Mouse (Mus musculus): Measurements from ENCODE around the gene Dhx37.
A peak's percentile ranks its signal among the peaks of the same experiment; 100 is the strongest.
"Not testable (repeated sequence)": the region's sequence is repeated elsewhere in the genome, so short reads cannot be mapped to it uniquely, and the experiment has no call there.

Dhx37 gene

DNA sequence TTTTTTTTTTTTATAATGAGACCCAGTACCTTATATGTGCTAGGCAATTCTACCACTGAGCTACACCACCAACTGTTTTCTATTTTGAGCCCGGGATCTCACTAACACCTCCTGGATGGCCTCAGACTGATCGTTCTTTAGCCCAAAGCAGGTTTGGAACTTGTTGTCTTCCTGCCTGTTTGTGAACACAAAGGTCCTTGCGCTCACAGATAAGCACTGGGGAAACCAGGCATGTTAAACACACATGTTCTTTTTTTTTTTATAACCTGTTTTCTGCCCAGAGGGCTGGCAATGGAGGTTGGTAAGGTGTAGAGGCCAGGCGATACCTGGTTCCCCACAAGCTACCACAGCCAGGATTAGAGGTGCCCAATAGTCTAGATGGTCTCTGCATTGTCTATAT, 14.7 kb upstream of the Dhx37 start:
- DNase-seq (ENCODE audit: low spot score) = no peak

DNA sequence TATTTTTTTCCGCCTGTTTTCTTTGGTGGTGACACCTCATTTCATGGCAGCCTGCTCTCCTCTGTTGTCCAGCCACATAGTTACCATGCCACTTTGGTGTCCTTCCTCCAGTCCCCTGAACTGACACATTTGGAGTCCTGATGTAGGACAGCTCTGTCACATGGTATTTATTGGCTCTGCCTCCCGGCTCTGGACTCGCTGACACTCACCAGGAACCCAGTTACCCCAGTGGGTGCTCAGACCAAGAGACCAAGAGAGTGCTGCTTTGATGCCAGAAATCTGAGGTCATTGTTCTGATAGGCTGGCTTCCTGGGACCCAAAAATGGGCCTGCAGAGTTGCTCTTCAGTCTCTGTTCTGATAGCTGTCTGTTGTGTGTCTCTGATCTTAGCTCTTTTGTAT, 14.1 kb upstream of the Dhx37 start:
- no peak for DNase-seq (ENCODE audit: low spot score)

DNA sequence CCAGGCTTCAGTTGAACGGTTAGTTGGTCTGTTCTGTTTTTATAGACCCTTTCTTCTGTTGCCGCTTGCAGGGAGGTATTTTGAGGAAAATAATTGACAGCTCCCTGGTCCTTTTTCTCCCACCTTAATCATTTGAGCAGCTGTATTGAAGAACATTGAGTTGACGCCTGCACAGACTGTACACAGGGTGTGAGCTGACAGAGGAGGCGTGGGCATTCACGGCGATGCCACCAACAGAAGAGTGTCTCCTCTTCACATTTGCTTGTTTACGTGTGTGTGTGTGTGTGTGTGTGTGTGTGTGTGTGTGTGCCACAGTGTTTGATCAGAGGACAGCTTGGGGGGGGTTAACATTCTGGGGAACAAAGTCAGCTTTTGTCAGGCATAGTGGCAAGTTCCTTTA, 12.4 kb upstream of the Dhx37 start:
- DNase-seq (ENCODE audit: low spot score) = no peak

DNA sequence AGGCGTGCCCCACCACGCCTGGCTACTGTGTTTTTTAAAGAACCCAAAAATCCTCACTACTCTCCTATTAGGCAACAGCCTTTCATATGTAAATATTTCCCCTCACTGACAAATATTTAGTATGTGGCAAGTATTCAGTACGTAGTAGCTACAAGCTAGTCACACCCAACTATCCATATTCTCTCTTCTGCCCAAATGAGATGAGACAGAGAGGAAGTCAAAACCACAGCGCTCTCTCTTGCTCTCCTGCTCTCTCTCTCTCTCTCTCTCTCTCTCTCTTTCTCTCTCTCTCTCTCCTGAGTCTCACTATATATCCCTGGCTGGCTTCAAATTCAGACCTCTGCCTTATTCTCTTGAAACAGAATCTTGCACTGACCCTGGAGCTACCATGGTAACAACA, 10.6 kb upstream of the Dhx37 start:
- DNase-seq (ENCODE audit: low spot score) = no peak

DNA sequence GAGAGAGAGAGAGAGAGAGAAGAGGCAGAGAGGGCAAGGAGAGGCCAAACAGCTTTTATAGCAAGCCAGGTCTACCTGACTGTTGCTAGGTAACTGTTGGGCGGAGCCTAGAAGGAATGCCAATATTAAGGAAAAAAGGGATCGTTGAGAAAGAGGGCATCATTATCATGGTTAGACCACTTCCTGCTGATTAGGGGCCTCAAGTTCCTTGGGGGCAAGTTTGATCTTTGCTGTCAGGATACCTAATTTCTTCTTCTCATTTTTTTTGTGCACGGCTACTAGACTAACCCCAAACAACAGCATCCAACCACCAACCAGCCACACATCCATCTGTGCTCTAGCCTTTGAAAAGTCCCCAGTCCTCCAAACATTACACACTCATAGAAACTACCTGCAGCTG, 10.0 kb upstream of the Dhx37 start:
- no peak for DNase-seq (ENCODE audit: low spot score)

DNA sequence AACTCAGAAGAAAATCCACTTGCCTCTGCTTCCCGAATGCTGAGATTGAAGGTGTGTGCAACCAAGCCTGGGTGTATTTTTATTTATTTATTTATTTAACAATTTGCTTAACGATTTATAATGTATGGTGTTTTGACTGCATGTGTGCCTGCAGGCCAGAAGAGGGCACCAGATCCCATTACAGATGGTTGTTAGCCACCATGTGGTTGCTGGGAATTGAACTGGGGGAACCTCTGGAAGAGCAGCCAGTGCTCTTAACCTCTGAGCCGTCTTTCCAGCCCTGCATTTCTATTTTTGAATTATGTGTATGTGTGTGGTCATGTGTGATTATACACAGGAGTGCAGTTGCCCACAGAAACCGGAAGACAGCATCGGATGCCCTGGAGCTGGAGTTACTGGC, 9.4 kb upstream of the Dhx37 start:
- DNase-seq (ENCODE audit: low spot score) = no peak

DNA sequence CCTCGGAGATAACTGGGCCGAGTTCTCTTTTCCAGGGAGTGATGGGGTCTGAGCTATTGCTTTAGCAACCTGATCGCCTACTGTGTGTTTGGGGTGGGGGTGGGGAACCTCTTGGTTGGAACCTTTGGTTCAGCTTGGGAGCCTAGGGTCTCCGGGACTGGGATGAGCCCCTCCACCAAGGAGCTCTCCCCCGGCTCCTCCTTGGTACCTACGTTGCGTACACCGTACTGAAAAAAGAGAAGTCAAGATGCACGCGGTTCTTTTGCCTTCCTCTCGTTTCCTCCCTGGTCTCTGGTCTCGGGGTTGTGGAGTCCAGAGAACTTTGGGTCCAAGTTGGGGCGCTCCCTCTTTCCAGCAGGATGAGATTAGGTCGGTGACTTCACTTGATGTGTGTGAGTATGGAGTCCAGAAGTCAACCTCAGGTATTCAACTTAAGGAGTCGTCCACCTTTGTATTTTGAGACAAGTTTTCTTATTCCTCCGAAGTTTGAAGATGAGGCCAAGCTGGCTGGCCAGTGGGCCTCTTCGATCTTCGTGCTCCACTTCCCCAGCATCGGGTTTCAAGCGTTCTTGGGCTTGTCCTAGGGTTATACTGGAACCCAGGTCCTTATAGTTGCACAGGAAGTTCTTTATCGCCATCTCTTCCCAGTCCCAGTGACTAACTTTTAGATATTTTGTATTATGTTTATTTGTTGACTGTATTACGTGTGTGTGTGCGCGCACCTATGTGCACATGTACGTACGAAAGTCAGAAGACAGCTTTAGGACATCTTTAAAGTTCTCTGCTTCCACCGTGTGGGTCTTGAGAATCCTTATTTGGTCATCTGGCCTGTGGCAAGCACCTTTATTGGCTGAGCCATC, 8.4 kb upstream of the Dhx37 start:
- DNase-seq (ENCODE audit: low spot score) = peak; percentile 53

DNA sequence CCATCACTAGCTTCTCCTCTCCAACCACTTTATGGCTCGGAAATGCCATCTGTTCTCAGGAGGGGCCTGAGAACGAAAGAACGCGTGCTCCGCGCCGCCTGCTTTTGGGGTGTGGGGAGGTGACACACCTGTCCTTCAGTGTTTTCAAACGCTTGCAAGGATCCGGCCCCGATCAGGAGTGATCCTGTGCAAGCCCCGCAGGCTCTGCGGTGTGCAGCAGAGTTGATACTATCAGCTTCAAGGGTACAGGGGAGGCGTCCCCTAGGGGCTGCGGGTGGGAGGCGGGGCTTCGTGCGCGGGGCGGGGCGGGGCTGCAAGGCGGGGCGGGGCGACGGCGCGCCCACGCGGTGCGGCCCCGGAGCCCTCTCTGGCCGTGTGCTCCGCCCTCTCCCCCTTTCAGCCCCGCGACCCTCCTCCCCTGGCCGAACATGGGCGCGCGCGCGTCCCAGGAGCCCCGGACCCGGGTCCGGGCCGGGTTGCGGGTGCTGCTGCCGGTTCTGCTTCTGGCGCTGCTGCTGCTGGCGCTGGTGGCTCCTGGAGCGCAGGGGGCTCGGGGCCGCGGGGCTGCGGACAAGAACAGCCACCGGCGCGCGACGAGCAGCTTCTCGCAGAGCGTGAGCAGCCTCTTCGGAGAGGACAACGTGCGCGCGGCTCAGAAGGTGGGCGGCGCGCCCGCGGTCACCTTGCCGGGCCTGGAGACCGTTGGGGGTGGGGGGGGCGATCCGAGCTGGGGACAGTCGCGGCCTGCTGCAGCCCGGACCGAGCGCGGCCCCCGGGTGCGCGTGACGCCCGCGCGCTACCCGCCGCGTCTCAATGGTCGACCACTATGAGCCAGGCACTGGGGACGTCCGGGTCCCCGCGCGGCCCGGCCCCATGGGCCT, 7.6 kb upstream of the Dhx37 start, which contains the start of gene Bri3bp:
Gene Bri3bp (plus strand): TSS at position 335 of the 881 bp plus-strand sequence.
- DNase-seq (ENCODE audit: low spot score) = peak; percentile 88

DNA sequence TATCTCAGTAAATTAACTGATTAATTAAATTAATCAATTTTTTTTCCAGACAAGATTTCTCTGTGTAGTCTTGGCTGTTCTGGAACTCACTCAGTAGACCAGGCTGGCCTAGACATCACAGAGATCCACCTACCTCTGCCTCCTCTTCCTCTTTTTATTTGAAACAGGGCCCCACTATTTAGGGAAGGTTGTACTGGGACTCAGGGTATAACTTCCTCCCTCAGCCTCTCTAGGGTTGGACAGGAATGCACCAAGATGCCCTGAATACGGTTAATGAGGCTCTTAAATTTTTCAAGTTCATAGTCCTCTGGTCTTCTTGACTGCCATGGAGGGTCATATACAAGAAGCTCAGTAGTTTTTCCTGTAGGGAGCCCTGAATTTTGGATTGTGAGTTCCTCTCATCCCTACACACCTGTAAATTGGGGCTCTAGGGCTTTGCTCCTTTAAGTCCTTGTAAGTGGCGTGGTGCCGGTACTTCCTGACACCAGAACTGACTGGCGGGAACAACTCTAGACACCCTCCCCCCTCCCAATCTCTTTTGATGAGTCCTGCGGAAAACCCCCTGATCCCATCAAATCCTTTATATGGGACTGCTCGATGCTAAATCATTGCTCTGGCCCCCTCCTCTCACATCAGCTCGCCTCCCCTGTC, 6.8 kb upstream of the Dhx37 start:
- no peak for DNase-seq (ENCODE audit: low spot score)

DNA sequence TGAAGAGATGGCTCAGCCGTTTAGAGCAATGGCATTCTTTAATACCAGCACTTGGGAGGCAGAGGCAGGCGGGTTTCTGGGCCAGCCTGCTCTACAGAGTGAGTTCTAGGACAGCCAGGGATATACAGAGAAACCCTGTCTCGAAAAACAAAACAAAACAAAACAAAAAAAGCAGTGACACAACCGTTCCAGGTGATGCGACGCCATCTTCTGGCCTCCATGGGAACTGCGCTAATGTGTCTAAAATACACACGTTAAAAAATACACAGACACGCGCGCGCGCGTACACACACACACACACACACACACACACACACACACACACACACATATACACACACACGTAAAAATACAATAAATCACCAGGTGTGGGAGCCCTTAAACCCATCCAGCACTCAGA, 426 bp upstream of the Dhx37 start:
- not testable (repeated sequence) for DNase-seq (ENCODE audit: low spot score)

DNA sequence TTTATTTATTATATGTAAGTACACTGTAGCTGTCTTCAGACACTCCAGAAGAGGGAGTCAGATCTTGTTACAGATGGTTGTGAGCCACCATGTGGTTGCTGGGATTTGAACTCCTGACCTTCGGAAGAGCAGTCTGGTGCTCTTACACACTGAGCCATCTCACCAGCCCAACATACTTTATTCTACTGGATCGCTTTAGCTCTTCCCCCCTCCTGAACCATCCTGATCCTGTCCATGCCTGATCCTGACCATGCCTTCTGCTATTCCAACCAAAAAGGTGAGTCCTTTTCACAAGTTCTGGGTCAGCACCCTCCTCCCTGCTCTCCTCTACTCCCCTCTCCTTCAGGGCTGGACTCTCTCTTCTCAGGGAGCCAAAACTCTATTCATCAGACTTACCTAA, 1.6 kb downstream of the Dhx37 start:
- DNase-seq (ENCODE audit: low spot score) = not testable (repeated sequence)

DNA sequence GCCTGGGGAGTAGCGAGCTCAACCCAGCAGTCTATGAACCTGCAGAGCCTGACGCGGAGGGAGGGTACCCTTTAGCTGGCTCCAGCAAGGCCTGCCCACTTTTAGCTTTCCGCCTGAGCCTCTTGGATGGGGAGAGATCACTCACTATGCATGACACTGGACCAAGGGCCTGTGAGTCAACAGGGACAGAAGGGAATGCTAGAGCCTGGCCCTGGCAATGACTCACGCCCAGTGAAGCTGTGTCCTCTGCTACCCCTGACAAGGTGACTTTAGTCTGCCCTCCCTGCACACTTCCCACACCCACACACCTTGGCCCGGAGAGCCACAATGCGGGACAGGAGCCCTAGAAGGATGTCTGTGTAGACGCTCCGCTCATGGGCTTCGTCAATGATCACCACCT, 7.6 kb downstream of the Dhx37 start:
- DNase-seq (ENCODE audit: low spot score) = no peak

DNA sequence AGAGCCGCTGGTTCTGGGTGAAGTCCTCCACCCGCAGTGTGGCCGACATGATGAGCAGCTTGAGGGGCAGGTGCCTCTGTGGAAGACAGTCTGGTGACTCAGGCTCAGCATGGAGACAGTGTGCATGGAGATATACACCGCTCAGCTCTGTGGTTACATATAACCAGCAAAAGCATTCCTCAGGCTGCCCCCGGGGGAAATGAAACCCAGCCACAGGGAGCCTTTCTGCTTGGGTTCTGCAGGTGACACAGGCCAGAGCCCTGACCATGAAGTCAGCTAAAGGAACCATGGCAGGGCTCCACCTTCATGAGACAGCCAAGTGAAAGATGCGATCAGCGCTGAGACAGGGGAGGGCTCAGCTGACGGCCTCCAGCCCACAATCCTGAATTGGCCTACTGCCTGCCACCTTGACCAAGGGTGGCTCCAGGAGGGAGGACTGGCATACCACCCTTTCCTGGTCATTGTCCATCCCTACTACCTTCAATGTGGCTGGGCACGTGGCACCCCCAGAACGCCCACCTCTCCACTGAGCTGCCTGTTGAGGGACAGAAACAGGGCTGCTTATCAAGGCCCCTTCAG, 8.1 kb downstream of the Dhx37 start:
- no peak for DNase-seq (ENCODE audit: low spot score)

DNA sequence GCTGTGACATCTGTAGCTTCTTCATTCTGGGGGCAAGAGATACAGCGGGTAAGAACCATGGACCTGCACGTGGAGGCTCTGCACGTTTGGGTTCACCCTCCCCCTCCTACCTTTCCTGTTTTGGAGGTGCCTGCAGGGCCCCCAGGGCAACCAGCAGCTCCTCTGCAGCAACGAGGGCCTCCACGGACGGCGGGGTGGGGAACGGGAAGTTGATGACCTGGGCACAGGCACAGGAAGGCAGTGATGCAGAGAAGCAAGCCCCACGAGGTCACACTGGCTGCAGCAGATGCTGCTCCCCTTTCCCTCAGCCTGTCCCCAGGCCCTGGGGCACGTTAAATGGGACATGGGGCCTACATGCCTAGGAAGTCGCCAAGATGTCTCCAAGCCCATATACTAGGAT, 14.8 kb downstream of the Dhx37 start:
- no peak for DNase-seq (ENCODE audit: low spot score)

DNA sequence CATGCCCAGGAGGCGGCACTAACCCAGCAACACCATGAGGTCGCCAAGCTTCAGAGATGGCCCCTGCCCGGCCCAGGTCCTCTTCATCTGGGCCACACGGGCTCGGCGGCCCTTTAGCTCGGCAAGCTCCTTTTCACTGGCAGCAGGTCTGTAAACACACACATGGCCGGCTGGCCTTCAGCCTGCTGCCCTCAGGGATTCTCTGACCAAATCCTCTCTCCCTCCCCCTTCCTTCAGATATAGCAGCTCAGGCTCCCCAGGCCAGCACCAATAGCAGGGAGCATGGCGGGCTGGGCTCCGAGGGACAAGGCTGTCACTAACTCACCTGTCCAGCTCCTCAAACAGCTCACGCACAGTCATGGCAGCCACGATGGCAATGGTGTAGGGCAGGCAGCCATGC, 15.3 kb downstream of the Dhx37 start:
- no peak for DNase-seq (ENCODE audit: low spot score)

DNA sequence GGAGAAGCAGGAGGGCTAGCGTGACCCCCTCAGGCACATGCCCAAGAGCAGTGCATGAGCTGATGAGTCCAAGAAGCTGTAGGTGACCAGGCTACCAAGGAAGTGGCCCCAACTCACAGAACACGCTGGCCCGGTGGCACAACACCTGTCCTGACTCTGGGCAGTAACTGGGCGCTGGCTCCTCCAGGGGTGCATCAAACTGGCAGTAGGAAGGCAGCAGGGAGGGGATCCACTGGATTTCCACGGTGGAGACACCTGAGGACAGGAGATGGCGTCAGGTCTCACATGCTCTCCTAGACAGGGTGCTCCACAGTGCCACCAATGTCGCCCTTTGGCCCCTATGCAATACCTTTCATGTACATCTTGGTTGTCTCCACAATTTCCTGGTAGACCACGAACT, 17.7 kb downstream of the Dhx37 start:
- DNase-seq (ENCODE audit: low spot score) = no peak

DNA sequence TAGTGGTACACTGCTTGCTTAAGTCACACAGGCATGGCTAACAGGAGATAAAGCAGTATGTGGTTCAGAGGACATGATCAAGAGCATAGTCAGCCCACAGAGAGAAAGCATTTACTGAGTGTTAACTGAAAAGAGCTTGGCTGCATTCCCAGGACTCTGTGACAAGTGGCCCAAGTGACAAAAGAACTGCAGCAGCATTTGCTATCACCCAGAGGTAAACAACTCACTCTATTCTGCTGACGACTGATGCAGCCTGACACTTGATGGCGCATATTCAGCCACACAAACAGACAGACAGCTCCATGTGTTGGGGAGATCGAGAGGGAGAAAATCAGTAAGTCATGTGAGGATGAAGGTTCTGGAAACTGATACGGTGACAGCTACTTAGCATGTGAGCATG, 20.2 kb downstream of the Dhx37 start:
- DNase-seq (ENCODE audit: low spot score) = no peak

DNA sequence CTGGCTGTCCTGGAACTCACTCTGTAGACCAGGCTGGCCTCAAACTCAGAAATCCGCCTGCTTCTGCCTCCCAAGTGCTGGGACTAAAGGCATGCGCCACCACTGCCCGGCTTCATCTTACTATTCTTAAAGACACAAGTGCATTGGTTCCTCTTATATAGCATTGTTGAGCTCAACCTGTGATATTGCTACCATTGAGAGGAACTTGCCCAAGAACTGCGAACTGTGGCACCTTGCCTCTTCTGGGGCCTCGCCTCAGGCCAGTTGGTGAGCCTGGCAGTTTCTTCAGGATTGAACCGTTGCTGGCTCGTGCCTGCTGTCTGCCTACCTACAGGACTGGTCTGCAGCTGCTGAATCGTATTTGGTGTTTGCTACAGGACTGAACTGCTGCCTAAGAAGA, 21.4 kb downstream of the Dhx37 start:
- DNase-seq (ENCODE audit: low spot score) = not testable (repeated sequence)

DNA sequence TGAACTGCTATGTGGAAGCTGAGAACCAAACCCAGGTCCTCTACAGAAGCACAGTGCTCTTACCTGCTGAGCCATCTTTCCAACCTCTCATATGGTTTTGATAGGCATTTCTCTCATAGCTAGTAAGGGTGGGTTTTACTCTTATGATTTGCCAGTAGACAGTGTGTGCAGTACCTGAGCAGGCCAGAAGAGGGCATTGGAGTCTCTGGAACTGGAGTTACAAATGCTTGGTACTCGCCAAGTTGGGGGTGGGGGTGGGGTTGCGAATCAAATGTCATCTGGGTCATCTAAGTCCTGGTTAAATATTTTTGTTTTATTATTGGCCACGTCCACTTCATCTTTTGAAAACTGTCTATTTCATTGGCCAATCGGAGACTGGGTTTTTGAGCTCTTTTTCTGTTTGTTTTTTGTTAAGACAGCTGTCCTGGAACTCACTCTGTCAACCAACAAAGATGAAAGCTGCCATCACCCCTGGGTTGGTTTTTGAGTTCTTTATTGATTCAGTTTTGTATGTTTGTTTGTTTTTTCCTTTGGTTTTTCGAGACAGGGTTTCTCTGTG, 21.9 kb downstream of the Dhx37 start:
- DNase-seq (ENCODE audit: low spot score) = peak; percentile 77

DNA sequence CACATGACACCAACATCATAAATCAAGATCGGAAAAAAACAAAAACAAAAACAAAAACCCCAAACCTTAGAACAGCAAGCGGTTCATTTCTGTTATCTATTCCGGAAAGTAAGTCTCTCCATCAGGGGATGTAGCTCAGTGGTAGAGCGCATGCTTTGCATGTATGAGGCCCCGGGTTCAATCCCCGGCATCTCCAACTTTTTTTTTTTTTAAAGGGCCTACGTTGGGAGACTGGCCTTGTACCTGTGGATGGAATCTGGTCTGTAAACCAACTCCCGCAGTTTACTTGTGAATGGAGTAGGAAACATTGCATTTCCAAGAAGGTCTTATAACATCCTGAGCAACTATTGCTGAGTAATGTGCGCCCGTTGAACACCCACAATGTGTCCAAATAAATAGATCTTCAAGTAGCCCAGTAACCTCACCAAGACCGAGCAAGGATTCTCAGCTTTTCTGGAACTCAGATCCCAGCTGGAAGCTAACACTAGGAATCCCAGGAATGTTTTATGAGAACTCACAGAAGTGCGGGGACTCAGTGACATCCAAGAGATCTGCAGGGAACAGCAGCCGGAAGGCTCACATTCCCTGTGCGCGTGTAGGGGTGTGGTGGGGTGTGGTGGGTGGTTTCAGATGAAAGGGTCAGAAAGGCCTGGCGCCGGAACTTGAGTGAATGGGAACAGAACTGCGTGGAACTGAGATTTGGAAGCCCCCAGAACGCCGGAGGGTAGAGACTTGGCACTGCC, 24.4 kb downstream of the Dhx37 start:
- peak; percentile 89 for DNase-seq (ENCODE audit: low spot score)

DNA sequence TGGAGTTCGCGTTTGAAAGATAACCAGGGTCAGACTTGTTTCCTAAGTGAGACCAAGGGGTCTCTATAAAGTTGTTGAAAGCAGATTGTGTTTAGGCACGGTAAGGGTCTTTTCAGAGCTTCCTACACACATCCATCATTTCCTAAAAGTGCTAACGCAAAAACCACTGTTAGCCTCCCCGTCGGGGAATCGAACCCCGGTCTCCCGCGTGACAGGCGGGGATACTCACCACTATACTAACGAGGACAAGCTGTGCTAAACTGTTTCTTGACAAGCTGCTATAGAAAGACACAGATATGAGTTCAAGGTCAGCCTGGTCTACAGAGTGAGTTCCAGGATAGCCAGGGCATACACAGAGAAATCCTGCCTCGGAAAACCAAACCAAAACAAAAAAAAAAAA, 25.1 kb downstream of the Dhx37 start:
- DNase-seq (ENCODE audit: low spot score) = peak; percentile 95

All from embryo, embryonic 10.5 days (tissue).